Mouse (Mus musculus) neural tube, embryonic 14.5 days (tissue): Measurements from ENCODE around the gene Zfp668. TPM values are rescaled to one million over a fixed set of nuclear protein-coding genes. Genes with fewer than 3 reads are reported as not detected.

Experiments
- ATAC-seq: fragments of 200-750 bp; cut with Nextera tagmentation; 2 replicates; pipeline ENCODE4 v1.8.0; 2017; ENCODE audit warnings: low read depth, mild to moderate bottlenecking, moderate TSS enrichment, moderate library complexity
- H3K27ac ChIP-seq: fragments of 300-500 bp; sonication (generic); 2 replicates; pipeline ENCODE4 v1.5.1; 2014; ENCODE audit warnings: low read depth, mild to moderate bottlenecking, control low read depth, low read length, moderate library complexity, mixed read lengths
- H3K27me3 ChIP-seq: fragments of 300-500 bp; sonication (generic); 2 replicates; pipeline ENCODE4 v1.6.1; 2014; ENCODE audit warnings: low read length; ENCODE audit not compliant: control insufficient read depth, insufficient read depth
- H3K36me3 ChIP-seq: fragments of 300-500 bp; sonication (generic); 2 replicates; pipeline ENCODE4 v1.6.1; 2014; ENCODE audit warnings: low read length, mixed read lengths; ENCODE audit not compliant: control insufficient read depth, insufficient read depth
- H3K4me1 ChIP-seq: fragments of 300-500 bp; sonication (generic); 2 replicates; pipeline ENCODE4 v1.6.1; 2014; ENCODE audit warnings: low read length; ENCODE audit not compliant: control insufficient read depth, insufficient read depth
- H3K4me2 ChIP-seq: fragments of 300-500 bp; sonication (generic); 2 replicates; pipeline ENCODE4 v1.6.1; 2014; ENCODE audit warnings: mild to moderate bottlenecking, low read depth, low read length, control low read depth
- H3K4me3 ChIP-seq: fragments of 300-500 bp; sonication (generic); 2 replicates; pipeline ENCODE4 v1.5.1; 2014; ENCODE audit warnings: low read depth, low read length, control low read depth, mixed read lengths
- H3K9ac ChIP-seq: fragments of 300-500 bp; sonication (generic); replicated peaks from 2 replicates; pipeline ENCODE4 v1.6.1; 2014; ENCODE audit warnings: low read depth, mild to moderate bottlenecking, control low read depth, low read length, mixed read lengths
- H3K9me3 ChIP-seq: fragments of 300-500 bp; sonication (generic); 2 replicates; pipeline ENCODE4 v1.6.1; 2016; ENCODE audit warnings: low read length; ENCODE audit not compliant: control insufficient read depth
- WGBS: fragments of 180-500 bp; shearing (Covaris S2); extraction: QIAGEN DNeasy Blood & Tissue Kit; methylation state at CpG from one replicate; pipeline ENCODE4 v1.1.7; 2014; 5-methylcytosine and 5-hydroxymethylcytosine counted together
- polyA plus RNA-seq: library from polyadenylated mRNA; unstranded; fragments of >200 nt; fragmentation: Nextera tagmentation; extraction: Ambion mirVana; gene quantifications from 2 replicates; pipeline ENCODE4 v1.2.1, GENCODE M21; 2014

The Zfp668 gene
- polyA plus RNA-seq, 1 experiment from 2014 or later: 29.7 TPM

DNA sequence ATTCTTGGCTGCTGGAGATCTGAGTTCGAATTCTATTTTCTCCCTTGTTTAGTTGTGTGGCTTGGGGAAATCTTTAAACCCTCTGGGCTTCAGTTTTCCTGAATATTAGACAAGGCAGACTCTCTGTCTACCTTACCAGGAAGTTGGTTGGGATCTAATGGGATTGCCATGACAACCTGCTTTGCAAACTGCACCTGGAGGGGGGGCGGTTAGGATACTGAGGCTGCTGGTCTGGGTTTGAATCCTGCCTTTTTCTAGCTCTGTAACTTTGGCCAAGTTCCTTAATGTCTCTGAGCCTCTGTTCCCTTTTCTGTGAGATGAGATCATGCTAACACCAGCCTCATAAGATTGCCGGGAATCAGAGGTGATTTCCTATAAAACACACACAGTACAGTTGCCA lies 54.1 kb downstream of the Zfp668 start:
- peaks cover 14% of the 10 kb centered on the region for H3K4me1 ChIP-seq
- no peaks in the 10 kb centered on the region for H3K9me3 ChIP-seq
- H3K27me3 ChIP-seq: no peaks in the 10 kb centered on the region
- no peaks in the 10 kb centered on the region for H3K36me3 ChIP-seq
- no peak overlapping the region for H3K4me2 ChIP-seq
- no peak for ATAC-seq
- H3K9ac ChIP-seq: no peak overlapping the region
- H3K27ac ChIP-seq: no peak overlapping the region
- 89% methylated on average over 3 of the region's 3 CpGs for WGBS
- H3K4me3 ChIP-seq: no peak overlapping the region

DNA sequence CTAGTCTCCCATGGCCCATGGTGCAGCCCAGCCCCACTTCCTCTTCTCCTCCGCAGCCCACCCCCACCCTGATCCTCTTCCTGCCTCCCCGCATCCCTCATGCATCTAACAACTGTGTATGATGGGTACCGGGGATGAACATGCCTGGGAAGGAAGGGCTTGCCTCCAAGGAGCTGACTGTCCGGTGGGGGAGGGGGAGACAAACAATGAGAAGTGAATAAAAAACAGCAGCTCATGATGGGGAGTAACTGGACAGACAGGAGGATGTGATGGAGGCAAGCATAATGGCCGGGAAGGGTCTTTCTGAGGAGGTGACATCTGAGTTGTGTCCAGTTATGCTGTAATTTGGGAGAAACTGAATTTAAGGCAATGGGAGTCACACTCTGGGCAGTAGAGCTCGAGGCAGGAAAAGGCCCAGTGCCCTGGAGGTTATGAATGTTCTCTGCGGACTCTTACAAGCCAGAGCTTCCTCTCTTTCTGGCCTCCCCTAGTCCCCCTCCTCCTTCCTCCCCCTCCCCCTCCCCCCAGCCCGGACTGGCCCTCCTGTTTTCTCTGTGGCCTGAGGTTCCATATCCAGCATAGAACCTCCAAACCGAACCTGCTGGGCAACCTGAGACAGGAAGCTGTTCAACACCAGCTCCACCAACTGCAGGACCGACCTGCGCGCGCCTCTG lies 55.7 kb downstream of the Zfp668 start:
- WGBS: 75% methylated on average over 13 of the region's 13 CpGs
- no peak overlapping the region for H3K27ac ChIP-seq
- H3K4me3 ChIP-seq: no peak overlapping the region
- H3K9me3 ChIP-seq: no peaks in the 10 kb centered on the region
- no peak overlapping the region for H3K9ac ChIP-seq
- H3K36me3 ChIP-seq: no peaks in the 10 kb centered on the region
- H3K27me3 ChIP-seq: no peaks in the 10 kb centered on the region
- H3K4me2 ChIP-seq: no peak overlapping the region
- peaks cover 14% of the 10 kb centered on the region for H3K4me1 ChIP-seq
- no peak for ATAC-seq

DNA sequence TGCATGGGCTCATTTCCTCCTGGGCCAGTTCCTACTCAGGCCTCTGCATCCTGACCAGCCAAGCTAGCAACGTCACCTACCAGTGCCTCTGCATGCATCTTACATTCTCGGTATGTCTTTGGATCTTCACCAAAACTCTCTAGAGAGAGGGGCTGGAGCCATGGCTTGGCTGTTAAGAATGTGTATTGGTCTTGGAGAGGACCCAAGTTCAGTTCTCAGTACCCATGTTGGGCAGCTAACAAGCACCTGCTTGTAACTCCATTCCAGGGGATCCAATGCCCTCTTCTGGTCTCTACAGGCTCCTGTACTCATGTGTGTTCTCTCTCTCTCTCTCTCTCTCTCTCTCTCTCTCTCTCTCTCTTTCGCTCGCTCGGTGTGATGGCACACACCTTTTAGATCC lies 58.9 kb downstream of the Zfp668 start:
- H3K36me3 ChIP-seq: peaks cover 15% of the 10 kb centered on the region
- WGBS: 94% methylated on average over 5 of the region's 5 CpGs
- no peaks in the 10 kb centered on the region for H3K9me3 ChIP-seq
- H3K4me3 ChIP-seq: no peak overlapping the region
- no peak overlapping the region for H3K9ac ChIP-seq
- H3K4me1 ChIP-seq: peaks cover under 1% of the 10 kb centered on the region
- no peaks in the 10 kb centered on the region for H3K27me3 ChIP-seq
- no peak overlapping the region for H3K27ac ChIP-seq
- no peak for ATAC-seq
- H3K4me2 ChIP-seq: no peak overlapping the region

GRCm38 (mm10) chr7:127817053-127817452 lies 59.6 kb downstream of the Zfp668 start:
- Histone ChIP-seq H3K4me2 (no peak overlapping the region), H3K27me3 (no peaks in the 10 kb centered on the region), H3K27ac (no peak overlapping the region), H3K36me3 (peaks cover 15% of the 10 kb centered on the region), H3K4me3 (no peak overlapping the region), H3K4me1 (no peaks in the 10 kb centered on the region), H3K9ac (no peak overlapping the region), H3K9me3 (no peaks in the 10 kb centered on the region)
- WGBS: 83% methylated on average over 7 of the region's 7 CpGs
- no peak for ATAC-seq

GRCm38 (mm10) chr7:127815954-127816821 lies 60.4 kb downstream of the Zfp668 start:
- Histone ChIP-seq H3K27me3 (no peaks in the 10 kb centered on the region), H3K9me3 (no peaks in the 10 kb centered on the region), H3K4me3 (no peak overlapping the region), H3K27ac (no peak overlapping the region), H3K36me3 (peaks cover 15% of the 10 kb centered on the region), H3K4me2 (no peak overlapping the region), H3K4me1 (no peaks in the 10 kb centered on the region), H3K9ac (no peak overlapping the region)
- no peak for ATAC-seq
- 70% methylated on average over 15 of the region's 15 CpGs for WGBS

DNA sequence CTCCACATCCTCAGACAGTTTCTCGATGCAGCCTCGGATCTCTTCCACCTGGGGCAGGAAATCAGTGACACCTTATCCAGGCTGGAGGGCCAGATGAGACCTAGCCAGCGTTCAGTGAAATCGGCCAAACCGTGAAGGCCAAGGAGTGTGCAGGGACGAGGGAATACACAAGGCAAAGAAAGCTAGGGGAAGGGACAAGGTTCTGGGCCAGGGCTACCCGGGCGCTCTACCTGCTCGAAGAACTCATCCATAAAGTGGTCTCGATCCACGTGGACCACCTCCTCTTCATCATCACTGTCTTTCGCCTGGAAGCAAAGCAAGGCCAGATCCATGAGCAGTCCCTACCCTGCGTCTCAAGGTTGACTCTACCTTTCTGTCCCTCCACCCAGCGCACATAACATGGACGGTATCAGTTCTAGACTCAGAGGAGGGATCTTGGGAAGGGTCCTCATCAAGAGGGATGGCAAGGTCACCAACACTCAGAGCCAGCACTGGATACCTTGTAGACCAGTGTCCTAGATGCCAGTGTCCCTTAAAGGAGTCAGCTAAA lies 61.4 kb downstream of the Zfp668 start:
- Histone ChIP-seq H3K4me2 (no peak overlapping the region), H3K9ac (no peak overlapping the region), H3K9me3 (no peaks in the 10 kb centered on the region), H3K4me1 (no peaks in the 10 kb centered on the region), H3K4me3 (no peak overlapping the region), H3K27ac (no peak overlapping the region), H3K36me3 (peaks cover 15% of the 10 kb centered on the region), H3K27me3 (no peaks in the 10 kb centered on the region)
- 92% methylated on average over 15 of the region's 15 CpGs for WGBS
- no peak for ATAC-seq

DNA sequence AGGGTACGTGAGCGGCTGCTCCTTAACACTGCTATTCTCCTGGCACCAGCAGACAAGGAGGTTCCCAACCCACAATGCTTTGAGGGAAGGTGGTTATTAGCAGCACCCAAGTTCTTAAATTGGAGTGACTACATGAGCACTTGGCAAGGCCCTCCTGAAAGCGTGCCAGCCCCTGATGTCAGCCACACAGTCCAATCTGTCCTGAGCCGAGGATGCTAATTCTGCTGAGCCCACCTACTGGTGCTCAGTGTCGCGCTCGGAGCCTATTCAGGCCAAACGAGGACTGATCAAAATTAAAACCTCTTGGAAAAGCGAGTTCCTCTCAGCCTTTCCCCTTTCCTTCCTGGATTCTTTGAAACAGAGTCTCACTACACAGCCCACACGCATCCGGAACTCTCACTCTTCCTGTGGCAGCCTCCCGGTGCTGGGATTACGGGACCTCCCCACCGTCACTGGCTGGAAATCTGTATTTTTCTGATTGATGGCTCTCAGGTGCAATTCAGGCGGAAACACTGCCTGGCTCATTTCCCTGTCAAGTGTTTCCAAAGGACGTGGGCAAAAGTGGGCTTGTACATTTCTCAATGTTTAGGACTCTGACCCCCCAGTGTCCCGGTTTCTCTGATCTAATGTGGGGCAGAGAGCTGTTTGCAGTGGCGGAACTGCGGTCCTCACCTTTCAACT lies 62.2 kb downstream of the Zfp668 start:
- no peak for ATAC-seq
- no peaks in the 10 kb centered on the region for H3K4me1 ChIP-seq
- WGBS: 84% methylated on average over 19 of the region's 19 CpGs
- H3K4me2 ChIP-seq: no peak overlapping the region
- H3K9me3 ChIP-seq: no peaks in the 10 kb centered on the region
- no peaks in the 10 kb centered on the region for H3K27me3 ChIP-seq
- no peak overlapping the region for H3K9ac ChIP-seq
- H3K27ac ChIP-seq: no peak overlapping the region
- H3K4me3 ChIP-seq: no peak overlapping the region
- peaks cover 15% of the 10 kb centered on the region for H3K36me3 ChIP-seq

DNA sequence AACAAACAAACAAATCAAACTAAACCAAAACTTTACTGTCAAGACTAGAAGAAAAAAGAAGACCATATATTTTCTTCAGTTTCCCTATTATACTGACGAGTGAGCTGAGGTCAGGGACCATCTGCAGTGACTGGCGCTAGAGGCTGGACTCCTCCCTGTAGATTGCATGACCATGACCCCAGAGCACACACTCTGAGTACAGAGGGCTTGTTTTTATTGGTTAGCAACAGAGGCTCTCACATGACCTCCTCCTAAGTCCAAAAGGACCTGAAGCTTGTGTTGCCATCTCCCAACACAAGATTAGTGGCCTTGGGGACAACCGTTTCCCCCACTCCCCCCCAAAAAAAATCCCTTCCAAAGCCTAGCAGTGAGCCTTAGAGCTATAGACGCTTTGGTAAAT lies 62.8 kb downstream of the Zfp668 start:
- Histone ChIP-seq H3K9ac (no peak overlapping the region), H3K4me2 (no peak overlapping the region), H3K9me3 (no peaks in the 10 kb centered on the region), H3K36me3 (peaks cover 15% of the 10 kb centered on the region), H3K4me3 (no peak overlapping the region), H3K27ac (no peak overlapping the region), H3K4me1 (no peaks in the 10 kb centered on the region), H3K27me3 (no peaks in the 10 kb centered on the region)
- WGBS: 82% methylated on average over 4 of the region's 4 CpGs
- no peak for ATAC-seq
